Mouse (Mus musculus) brain, embryonic 14.5 days (tissue): ENCODE data around the gene Lman1l.

Experiments
- CTCF ChIP-seq: fragments of 200-500 bp; IDR thresholded peaks from 2 replicates; pipeline ENCODE4 v1.5.1; 2012; ENCODE audit warnings: inconsistent platforms, mild to moderate bottlenecking, moderate library complexity, borderline replicate concordance; ENCODE audit not compliant: insufficient read depth, insufficient read length; ENCODE audit errors: extremely low read depth
- POLR2A ChIP-seq: fragments of 200-500 bp; IDR thresholded peaks from 2 replicates; pipeline ENCODE4 v1.6.1; 2012; ENCODE audit warnings: mild to moderate bottlenecking, inconsistent platforms, borderline replicate concordance; ENCODE audit not compliant: poor library complexity, insufficient read depth, insufficient read length, severe bottlenecking; ENCODE audit errors: extremely low read depth

DNA sequence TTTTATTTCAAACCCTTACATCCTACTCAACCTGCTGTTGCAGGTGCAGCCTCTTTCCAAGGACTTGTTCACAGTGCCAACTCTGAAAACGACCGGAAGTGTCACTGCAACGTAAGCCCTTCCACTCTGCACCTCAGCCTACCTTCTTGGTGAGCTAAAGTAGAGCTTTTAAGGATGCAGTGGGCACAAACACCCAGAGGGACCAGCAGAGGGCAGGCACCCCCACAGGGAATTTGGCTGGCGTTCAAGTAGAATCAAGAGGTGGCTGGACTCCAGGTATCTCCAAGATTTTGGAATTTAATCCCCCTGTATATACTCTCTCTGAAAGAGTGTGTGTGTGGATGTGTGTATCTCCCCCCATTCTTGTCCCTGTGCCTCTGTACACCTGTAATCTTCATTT lies 37.3 kb upstream of the Lman1l start:
- TF ChIP-seq POLR2A (no peak), CTCF (no peak)
